Mouse (Mus musculus): ENCODE results near the gene Psme3.

DNA sequence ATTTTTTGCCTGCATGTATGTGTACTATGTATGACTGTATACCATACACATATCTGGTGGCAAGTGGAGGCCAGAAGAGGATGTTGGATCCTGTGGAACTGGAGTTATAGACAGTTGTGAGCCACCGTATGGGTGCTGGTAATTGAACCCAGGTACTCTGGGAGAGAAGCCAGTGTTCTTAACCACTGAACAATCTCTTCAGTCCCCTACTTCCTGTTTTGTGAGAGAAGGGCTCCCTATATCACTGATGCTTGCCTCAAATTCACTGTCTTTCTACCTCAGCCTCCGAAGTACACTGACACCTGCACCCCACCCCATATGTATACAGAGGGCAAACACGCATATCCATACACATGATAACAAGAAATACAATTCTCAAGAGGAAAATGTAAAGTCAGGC is 4.9 kb upstream of the Psme3 start:
- TF ChIP-seq POLR2A (IDR thresholded peaks at IDR 0.05; ENCODE audit: borderline replicate concordance, extremely low read depth, low read depth, low read length): no peak
- TF ChIP-seq CTCF (IDR thresholded peaks at IDR 0.05; ENCODE audit: insufficient read depth, low read length): no peak

Measured in lung, adult 2 months (tissue).